Mouse (Mus musculus): ENCODE results near the gene Egfl7.

Gene Egfl7

DNA sequence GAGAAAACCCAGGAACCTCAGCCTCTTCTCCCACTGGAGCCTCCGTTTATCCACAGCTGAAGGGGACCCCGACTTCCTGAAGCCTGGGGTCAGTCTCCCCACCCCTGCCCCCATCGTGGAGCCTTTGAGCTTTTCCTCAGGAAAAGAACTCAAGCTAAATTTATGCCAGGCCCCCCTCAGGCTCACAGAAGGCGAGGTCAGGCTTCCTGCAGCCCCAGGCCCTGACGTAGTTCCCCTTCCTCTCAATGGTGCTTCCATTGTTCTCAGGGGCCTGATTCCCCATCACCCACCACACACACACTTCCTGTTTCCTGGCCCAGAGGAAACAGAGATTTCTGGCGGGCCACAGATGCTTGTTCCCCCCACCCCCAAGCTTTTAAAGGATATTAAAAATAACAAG lies 1.4 kb upstream of the Egfl7 start:
- POLR2A ChIA-PET, result interaction anchor here (0.6 to 11.2 kb wide), 25 partner anchors 8 to 334 kb away, joined by 3 to 104 read pairs (median 4); partner anchors contain the start of genes Gm20532 (in 3 of the 4), Agpat2 (in 2 of the 4), Sec16a (in 2 of the 4) and Inpp5e (in 1 of the 4)
- CTCF ChIA-PET, result interaction anchor here in 3 of 4 experiments (0.6 to 2.0 kb wide), 7 partner anchors 9 to 480 kb away, joined by 3 to 7 read pairs (median 4); partner anchors contain the start of gene Inpp5e (in 1 of the 3)

DNA sequence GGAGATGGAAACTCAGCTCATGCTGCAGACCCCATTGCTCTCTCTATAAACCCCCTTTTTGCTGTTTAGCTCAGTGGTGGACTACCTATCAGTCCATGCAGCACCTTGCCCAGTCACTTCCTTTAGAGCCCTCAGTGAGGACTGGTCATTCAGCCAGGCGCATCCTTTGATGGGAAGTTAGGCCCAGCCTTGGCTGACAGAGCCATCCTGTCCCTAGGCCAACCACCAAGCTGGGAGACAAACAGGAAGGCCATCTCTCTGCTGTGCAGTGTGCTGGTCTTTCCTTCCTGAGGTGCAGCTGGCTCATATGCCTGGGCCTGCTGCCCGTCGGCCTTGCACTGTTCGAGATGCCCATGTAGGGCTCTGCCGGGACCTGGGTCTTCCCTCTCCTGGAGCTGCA lies 937 bp downstream of the Egfl7 start:
- ChIA-PET CTCF (interaction anchor here in 2 of 4 experiments (0.6 to 1.5 kb wide), 2 partner anchors 13 to 55 kb away, joined by 3 to 7 read pairs; no protein-coding TSS in a partner anchor), POLR2A (interaction anchor here in 2 of 4 experiments (1.2 to 11.2 kb wide), 6 partner anchors 14 to 135 kb away, joined by 3 to 104 read pairs (median 5); partner anchors contain the start of gene Agpat2 (in 1 of the 2))

GRCm38 (mm10) chr2:26582203-26582602 lies 2.4 kb downstream of the Egfl7 start:
- CTCF ChIA-PET, result interaction anchor here in 2 of 4 experiments (0.9 to 1.7 kb wide), 4 partner anchors 12 to 257 kb away, joined by 3 to 5 read pairs (median 4); partner anchors contain the start of gene Agpat2 (in 1 of the 2)
- POLR2A ChIA-PET, result interaction anchor here in 3 of 4 experiments (0.6 to 11.2 kb wide), 32 partner anchors 9 to 1058 kb away, joined by 3 to 104 read pairs (median 4); partner anchors contain the start of genes Agpat2 (in 3 of the 3), Sec16a (in 2 of the 3), Qsox2 (in 1 of the 3) and Surf6 (in 1 of the 3)

GRCm38 (mm10) chr2:26582741-26583140 lies 2.9 kb downstream of the Egfl7 start:
- CTCF ChIA-PET, result interaction anchor here in 2 of 4 experiments (1.2 to 1.7 kb wide), 3 partner anchors 22 to 258 kb away, joined by 3 to 5 read pairs (median 4); partner anchors contain the start of gene Agpat2 (in 1 of the 2)
- POLR2A ChIA-PET, result interaction anchor here (0.6 to 11.2 kb wide), 34 partner anchors 9 to 346 kb away, joined by 3 to 104 read pairs (median 4); partner anchors contain the start of genes Agpat2 (in 3 of the 4), Sec16a (in 2 of the 4), Fam69b (in 1 of the 4) and Qsox2 (in 1 of the 4)

DNA sequence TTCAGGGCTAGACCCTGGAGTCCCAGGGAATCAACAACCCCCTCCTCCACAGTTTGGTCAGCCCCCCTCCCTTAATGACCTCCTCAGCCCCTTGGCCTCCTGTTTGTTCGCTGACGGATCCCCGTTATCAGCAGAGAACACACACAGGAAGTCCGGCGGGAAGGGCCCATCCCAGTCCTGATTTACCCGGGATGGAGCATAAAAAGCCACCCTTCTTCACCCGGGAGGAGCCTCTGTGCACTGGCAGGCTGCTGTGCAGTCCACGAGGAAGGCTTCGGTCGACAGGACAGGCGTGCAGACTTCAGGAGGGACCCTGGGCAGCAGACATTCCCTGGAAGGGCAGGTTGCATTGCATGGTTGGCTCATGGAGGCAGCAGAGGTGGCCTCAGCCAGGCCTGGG lies 3.8 kb downstream of the Egfl7 start:
- POLR2A ChIA-PET, result interaction anchor here in 3 of 4 experiments (0.5 to 11.2 kb wide), 22 partner anchors 11 to 493 kb away, joined by 3 to 104 read pairs (median 4); partner anchors contain the start of genes Agpat2 (in 2 of the 3), Fam69b (in 1 of the 3), Qsox2 (in 1 of the 3) and Sec16a (in 1 of the 3)
- CTCF ChIA-PET, result interaction anchor here in 1 of 4 experiments (0.6 to 1.7 kb wide), 4 partner anchors 18 to 466 kb away, joined by 3 to 5 read pairs (median 4); no protein-coding TSS in a partner anchor

DNA sequence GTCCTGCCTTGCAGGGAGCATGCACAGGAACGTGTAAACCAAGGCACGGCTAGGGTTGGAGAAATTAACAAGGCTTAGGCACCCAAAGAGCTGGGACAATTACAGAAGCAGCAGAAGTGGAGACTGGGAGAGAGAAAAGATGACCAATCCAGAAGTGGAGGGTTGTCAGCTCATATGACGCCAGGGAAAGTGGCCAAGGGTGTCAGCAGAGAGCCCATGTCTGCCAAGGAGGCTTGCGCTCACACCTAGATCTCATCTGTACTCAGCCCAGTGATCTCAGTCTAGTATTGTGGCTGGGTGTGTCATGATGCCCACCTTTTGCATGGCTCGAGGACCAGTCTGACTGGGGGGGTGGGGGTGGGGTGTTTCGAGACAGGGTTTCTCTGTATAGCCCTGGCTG lies 5.9 kb downstream of the Egfl7 start:
- POLR2A ChIA-PET, result interaction anchor here in 3 of 4 experiments (1.0 to 39.5 kb wide), 22 partner anchors 8 to 244 kb away, joined by 3 to 1354 read pairs (median 8); partner anchors contain the start of genes Agpat2 (in 3 of the 3), Sec16a (in 2 of the 3) and Fam69b (in 1 of the 3)
- CTCF ChIA-PET, result interaction anchor here (0.5 to 2.4 kb wide), 10 partner anchors 8 to 344 kb away, joined by 3 to 10 read pairs (median 4); partner anchors contain the start of genes Agpat2 (in 1 of the 4) and Inpp5e (in 1 of the 4)

DNA sequence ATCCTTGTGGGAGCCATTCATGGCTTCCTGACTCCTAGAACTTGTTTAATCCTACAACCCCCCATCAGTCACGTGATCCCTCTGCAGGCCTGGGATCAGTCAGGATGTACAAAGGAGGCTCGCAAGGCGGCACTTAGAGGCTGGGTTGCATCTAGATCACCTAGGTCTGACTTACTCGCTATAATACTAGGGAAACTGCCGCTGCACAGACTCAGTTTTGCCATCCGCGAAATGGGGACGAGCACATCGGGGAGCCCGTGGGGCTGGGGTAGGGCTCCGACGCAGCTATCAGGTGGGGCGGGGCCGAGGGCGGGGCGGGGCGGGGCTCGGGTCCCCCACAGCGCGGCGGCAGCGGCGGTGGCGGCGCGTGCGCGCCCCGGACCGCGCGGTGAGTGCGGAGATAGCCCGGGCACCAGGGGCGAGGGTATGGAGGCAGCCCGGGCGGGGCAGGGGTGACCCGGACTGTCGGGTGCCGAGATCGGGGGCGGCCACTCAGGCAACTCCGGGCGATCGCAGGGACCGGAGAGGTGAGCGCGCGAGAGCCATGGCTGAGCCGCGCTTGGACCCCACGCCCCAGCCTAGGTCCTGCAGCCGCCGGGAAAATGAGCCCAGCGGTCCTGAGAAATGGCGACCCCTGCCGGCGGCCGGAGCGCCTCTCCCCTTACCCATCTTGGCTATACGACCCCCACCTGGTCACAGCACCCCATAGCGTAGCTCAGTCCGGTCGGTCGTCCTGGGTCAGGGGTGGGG lies 6.7 kb downstream of the Egfl7 start, which contains the start of gene Gm20532:
Gm20532 (plus strand) TSS at position 346 of the 750 bp plus-strand sequence.
- ChIA-PET POLR2A (interaction anchor here in 3 of 4 experiments (0.6 to 39.5 kb wide), 46 partner anchors 8 to 325 kb away, joined by 3 to 1354 read pairs (median 5); partner anchors contain the start of genes Agpat2 (in 3 of the 3), Fam69b (in 2 of the 3), Inpp5e (in 2 of the 3) and Sec16a (in 2 of the 3)), CTCF (interaction anchor here (0.5 to 2.4 kb wide), 29 partner anchors 9 to 1795 kb away, joined by 3 to 10 read pairs (median 4); partner anchors contain the start of genes Agpat2 (in 2 of the 4), Inpp5e (in 2 of the 4) and Fam69b (in 1 of the 4))

DNA sequence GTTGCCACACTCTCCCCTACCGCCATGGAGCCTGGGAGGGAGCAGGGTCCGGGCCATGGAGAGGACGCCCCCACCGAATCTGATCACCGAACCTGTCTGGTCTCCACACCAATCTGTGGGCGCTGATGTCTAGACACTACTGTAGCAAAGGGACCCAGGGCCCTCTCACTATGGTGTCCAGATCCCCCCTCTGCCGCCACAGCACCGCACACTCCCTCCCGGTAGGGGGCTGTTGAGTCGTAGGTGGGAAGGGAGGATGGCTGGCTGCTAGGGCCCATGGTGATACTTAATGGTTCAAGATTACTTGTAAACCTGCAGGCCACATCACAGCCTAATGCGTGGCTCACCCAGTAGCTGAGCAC lies 7.2 kb downstream of the Egfl7 start:
- CTCF ChIA-PET, result interaction anchor here (0.5 to 2.4 kb wide), 25 partner anchors 10 to 1796 kb away, joined by 3 to 10 read pairs (median 4); partner anchors contain the start of genes Agpat2 (in 2 of the 4), Inpp5e (in 2 of the 4) and Fam69b (in 1 of the 4)
- POLR2A ChIA-PET, result interaction anchor here (0.6 to 39.5 kb wide), 45 partner anchors 9 to 325 kb away, joined by 3 to 1354 read pairs (median 5); partner anchors contain the start of genes Agpat2 (in 3 of the 4), Fam69b (in 2 of the 4), Inpp5e (in 2 of the 4) and Sec16a (in 2 of the 4)

DNA sequence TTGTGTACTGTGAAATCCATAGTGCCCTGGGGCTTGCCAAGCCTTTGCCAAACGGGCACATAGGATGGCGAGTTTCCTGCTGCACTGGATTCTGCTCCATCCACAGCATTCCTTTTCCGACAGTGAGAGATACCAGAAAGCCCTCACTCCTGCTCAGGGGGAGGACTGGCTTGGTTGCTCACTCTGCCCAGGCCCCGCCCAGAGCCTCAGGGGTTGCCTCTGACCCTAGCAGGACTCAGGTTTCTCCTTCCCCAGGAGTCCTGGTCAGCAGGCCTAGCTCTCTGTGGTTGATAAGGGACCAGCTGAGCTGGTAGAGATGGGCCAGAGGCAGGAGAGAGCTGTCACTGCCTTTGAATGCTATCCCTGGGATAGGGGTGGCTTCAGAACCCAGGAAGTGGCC lies 8.8 kb downstream of the Egfl7 start:
- ChIA-PET CTCF (interaction anchor here in 2 of 4 experiments (0.7 to 1.2 kb wide), 3 partner anchors 48 to 614 kb away, joined by 3 to 4 read pairs (median 4); no protein-coding TSS in a partner anchor), POLR2A (interaction anchor here (0.6 to 39.5 kb wide), 22 partner anchors 9 to 646 kb away, joined by 3 to 1354 read pairs (median 6); partner anchors contain the start of genes Agpat2 (in 3 of the 4) and Fam69b (in 1 of the 4))

DNA sequence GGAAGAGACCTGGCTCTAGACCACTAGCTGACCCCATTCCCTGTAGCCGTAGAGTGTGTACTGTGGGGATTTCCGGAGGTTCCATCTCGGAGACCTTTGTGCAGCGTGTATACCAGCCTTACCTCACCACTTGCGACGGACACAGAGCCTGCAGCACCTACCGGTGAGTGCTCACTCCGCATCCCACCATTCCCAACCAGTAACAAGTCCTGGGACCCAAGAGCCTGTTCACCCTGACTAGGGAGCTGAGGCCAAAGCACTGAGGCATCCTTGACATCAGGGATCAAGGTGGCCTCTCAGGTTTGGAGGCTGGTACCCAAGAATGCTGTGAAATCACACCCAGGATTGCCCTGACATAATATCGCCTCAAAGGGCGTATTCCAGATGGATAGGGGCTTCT lies 9.5 kb downstream of the Egfl7 start:
- POLR2A ChIA-PET, result interaction anchor here in 2 of 4 experiments (0.6 to 39.5 kb wide), 9 partner anchors 11 to 647 kb away, joined by 3 to 1354 read pairs (median 5); partner anchors contain the start of genes Agpat2 (in 2 of the 2) and Fam69b (in 1 of the 2)
- CTCF ChIA-PET, result interaction anchor here in 1 of 4 experiments (1.2 kb wide), 1 partner anchor 341 kb away, joined by 4 read pairs; no protein-coding TSS in a partner anchor

GRCm38 (mm10) chr2:26590282-26590681 lies 10.5 kb downstream of the Egfl7 start:
- ChIA-PET CTCF (no interaction called here), POLR2A (interaction anchor here in 2 of 4 experiments (0.5 to 39.5 kb wide), 6 partner anchors 10 to 43 kb away, joined by 4 to 1354 read pairs (median 8); partner anchors contain the start of genes Agpat2 (in 2 of the 2) and Fam69b (in 1 of the 2))

- ChIA-PET POLR2A (interaction anchor here in 3 of 4 experiments (1.0 to 39.5 kb wide), 8 partner anchors 9 to 49 kb away, joined by 3 to 1354 read pairs (median 8); partner anchors contain the start of genes Agpat2 (in 2 of the 3) and Fam69b (in 2 of the 3)), CTCF (no interaction called here)
These were observed 11.1 kb downstream of the Egfl7 start for GRCm38 (mm10) chr2:26590962-26591361.

GRCm38 (mm10) chr2:26591416-26591815 lies 11.6 kb downstream of the Egfl7 start:
- POLR2A ChIA-PET, result interaction anchor here in 3 of 4 experiments (1.0 to 39.5 kb wide), 9 partner anchors 9 to 133 kb away, joined by 3 to 1354 read pairs (median 6); partner anchors contain the start of genes Agpat2 (in 2 of the 3) and Fam69b (in 2 of the 3)

DNA sequence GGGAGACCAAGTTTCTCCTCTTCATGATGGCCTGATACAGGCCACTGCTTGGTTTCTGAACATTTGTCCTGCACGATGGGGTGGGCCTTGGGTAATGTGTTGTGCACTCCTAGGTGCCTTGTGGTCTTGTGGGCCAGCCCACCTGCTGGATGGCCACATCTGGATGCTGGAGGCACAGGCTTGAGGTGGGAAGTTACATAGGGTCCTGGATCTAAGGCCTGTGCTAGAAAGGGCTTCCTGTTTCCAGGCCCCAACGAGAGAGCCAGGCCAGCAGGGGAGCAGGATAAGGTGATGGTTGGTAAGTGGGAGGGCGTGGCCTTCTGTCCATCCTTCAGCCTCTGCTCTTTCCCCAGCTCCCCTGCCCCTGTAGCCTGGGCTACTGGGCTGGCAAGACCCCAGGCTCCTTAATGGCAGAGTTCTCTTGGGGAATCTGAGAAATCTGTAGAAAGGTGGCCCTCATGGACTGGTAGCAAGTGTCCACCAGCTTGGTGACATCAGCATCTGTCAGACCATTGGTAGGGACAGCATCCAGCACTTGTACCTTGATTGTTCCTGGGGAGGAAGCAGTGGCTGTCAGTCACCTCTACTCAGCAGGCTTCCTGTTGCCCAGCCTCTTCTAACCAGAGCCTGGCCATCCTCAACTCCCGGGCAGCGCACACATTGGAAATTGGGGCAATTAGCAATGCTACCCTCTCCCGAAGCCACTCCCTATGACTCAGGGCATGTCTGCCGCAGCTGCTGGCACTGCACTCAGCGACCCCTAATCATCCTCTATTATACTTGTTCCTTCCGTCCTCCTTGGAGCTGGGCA lies 13.6 kb downstream of the Egfl7 start:
- POLR2A ChIA-PET, result interaction anchor here (0.6 to 39.5 kb wide), 48 partner anchors 9 to 502 kb away, joined by 3 to 1354 read pairs (median 5); partner anchors contain the start of genes Agpat2 (in 4 of the 4), Fam69b (in 2 of the 4), Sec16a (in 2 of the 4) and Surf6 (in 2 of the 4)
- CTCF ChIA-PET, result interaction anchor here (0.6 to 2.4 kb wide), 37 partner anchors 8 to 445 kb away, joined by 3 to 29 read pairs (median 4); partner anchors contain the start of genes Agpat2 (in 4 of the 4), Dnlz (in 1 of the 4), Egfl7 (in 1 of the 4) and Fam69b (in 1 of the 4)

More at GRCm38 (mm10) chr2:26591416-26591815, 11.6 kb downstream of the Egfl7 start:
- CTCF ChIA-PET, result no interaction called here

GRCm38 (mm10) chr2:26594022-26594346 lies 14.2 kb downstream of the Egfl7 start:
- ChIA-PET CTCF (interaction anchor here (0.5 to 2.4 kb wide), 41 partner anchors 8 to 445 kb away, joined by 3 to 29 read pairs (median 4); partner anchors contain the start of genes Agpat2 (in 4 of the 4), Dnlz (in 2 of the 4), Egfl7 (in 1 of the 4) and Fam69b (in 1 of the 4)), POLR2A (interaction anchor here (0.6 to 39.5 kb wide), 51 partner anchors 9 to 503 kb away, joined by 3 to 1354 read pairs (median 5); partner anchors contain the start of genes Agpat2 (in 4 of the 4), Fam69b (in 2 of the 4), Sec16a (in 2 of the 4) and Surf6 (in 2 of the 4))
